Mouse (Mus musculus) hindbrain, embryonic 16.5 days (tissue): ENCODE measurements at regions not wholly inside any gene's neighbourhood (a gene's known extent, or its start where the extent isn't known, plus 50 kb on each side); places are given as distances from the start of the nearest gene placed in this dataset.

Source experiments
- ATAC-seq: fragments of 200-750 bp; cut with Nextera tagmentation; 2 replicates; pipeline ENCODE4 v1.8.0; 2017; ENCODE audit warnings: moderate TSS enrichment, moderate library complexity
- H3K27ac ChIP-seq: fragments of 300-500 bp; sonication (generic); 2 replicates; pipeline ENCODE4 v1.5.1; 2014; ENCODE audit warnings: low read depth, mild to moderate bottlenecking, control low read depth, low read length, moderate library complexity
- H3K27me3 ChIP-seq: fragments of 300-500 bp; sonication (generic); replicated peaks from 2 replicates; pipeline ENCODE4 v1.6.1; 2014; ENCODE audit warnings: low read length; ENCODE audit not compliant: control insufficient read depth, insufficient read depth
- H3K36me3 ChIP-seq: fragments of 300-500 bp; sonication (generic); 2 replicates; pipeline ENCODE4 v1.6.1; 2014; ENCODE audit warnings: mild to moderate bottlenecking, low read length, moderate library complexity, mixed read lengths; ENCODE audit not compliant: control insufficient read depth, insufficient read depth
- H3K4me1 ChIP-seq: fragments of 300-500 bp; sonication (generic); 2 replicates; pipeline ENCODE4 v1.6.1; 2014; ENCODE audit warnings: low read depth, low read length; ENCODE audit not compliant: control insufficient read depth, insufficient read depth
- H3K4me2 ChIP-seq: fragments of 300-500 bp; sonication (generic); 2 replicates; pipeline ENCODE4 v1.6.1; 2014; ENCODE audit warnings: mild to moderate bottlenecking, low read length, control low read depth, moderate library complexity
- H3K4me3 ChIP-seq: fragments of 300-500 bp; sonication (generic); 2 replicates; pipeline ENCODE4 v1.5.1; 2014; ENCODE audit warnings: mild to moderate bottlenecking, low read length, control low read depth, moderate library complexity
- H3K9ac ChIP-seq: fragments of 300-500 bp; sonication (generic); 2 replicates; pipeline ENCODE4 v1.6.1; 2014; ENCODE audit warnings: low read depth, mild to moderate bottlenecking, control low read depth, low read length, moderate library complexity
- H3K9me3 ChIP-seq: fragments of 300-500 bp; sonication (generic); 2 replicates; pipeline ENCODE4 v1.6.1; 2014; ENCODE audit warnings: mild to moderate bottlenecking, low read length, moderate library complexity; ENCODE audit not compliant: control insufficient read depth
- WGBS: fragments of 180-500 bp; shearing (Covaris S2); extraction: QIAGEN DNeasy Blood & Tissue Kit; methylation state at CpG from one replicate; pipeline ENCODE4 v1.1.7; 2014; 5-methylcytosine and 5-hydroxymethylcytosine counted together

DNA sequence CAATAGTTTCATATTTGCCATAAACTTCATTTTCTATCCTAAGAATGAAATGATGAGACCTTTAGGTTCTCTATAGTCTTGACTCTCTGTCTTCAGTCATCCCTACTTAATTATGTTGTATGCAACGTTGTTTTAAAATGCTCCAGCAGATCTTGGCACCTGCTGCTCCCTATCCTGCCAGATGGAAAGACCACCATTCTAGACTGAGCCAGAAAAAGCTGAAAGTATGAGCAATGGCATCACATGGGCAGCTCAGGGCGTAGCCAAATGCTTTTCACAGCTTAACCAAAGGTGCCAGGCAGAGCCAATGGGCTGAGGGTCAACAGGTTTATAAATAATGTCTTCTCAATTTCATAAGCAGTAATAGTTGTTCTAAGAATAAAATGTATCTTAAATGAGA, 190.2 kb upstream of the Cdh20 start:
- no peaks in the 10 kb centered on the region for H3K36me3 ChIP-seq
- ATAC-seq = peak; percentile 65
- H3K9ac ChIP-seq = no peak overlapping the region
- WGBS = 58% methylated on average over 2 of the region's 2 CpGs
- H3K9me3 ChIP-seq = no peaks in the 10 kb centered on the region
- no peak overlapping the region for H3K27ac ChIP-seq
- H3K4me3 ChIP-seq = no peak overlapping the region
- H3K4me1 ChIP-seq = no peaks in the 10 kb centered on the region
- H3K27me3 ChIP-seq = no peaks in the 10 kb centered on the region
- no peak overlapping the region for H3K4me2 ChIP-seq

DNA sequence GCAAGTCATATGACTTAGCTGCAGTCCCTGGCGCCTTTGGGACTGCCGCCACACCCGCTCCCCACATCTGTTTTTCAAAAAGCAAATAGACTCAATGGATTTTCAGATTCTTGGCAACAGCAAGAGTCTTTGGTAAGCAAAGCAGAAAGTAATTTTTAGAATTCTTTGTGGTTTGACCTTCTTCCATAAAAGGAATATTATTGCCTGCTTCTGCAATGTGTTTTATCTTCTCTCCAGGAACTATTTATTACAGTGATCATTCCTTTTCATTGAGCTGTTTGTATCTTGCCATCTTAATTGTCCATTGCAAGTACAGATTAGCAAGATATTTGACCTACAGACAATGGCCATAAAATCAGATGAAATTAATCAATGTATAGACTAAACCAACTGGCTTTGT, 184.2 kb upstream of the Cdh20 start:
- WGBS = 97% methylated on average over 3 of the region's 3 CpGs
- no peaks in the 10 kb centered on the region for H3K9me3 ChIP-seq
- no peak overlapping the region for H3K4me3 ChIP-seq
- H3K4me1 ChIP-seq = no peaks in the 10 kb centered on the region
- H3K4me2 ChIP-seq = no peak overlapping the region
- H3K36me3 ChIP-seq = no peaks in the 10 kb centered on the region
- H3K27ac ChIP-seq = no peak overlapping the region
- no peak overlapping the region for H3K9ac ChIP-seq
- no peak for ATAC-seq
- H3K27me3 ChIP-seq = no peaks in the 10 kb centered on the region

DNA sequence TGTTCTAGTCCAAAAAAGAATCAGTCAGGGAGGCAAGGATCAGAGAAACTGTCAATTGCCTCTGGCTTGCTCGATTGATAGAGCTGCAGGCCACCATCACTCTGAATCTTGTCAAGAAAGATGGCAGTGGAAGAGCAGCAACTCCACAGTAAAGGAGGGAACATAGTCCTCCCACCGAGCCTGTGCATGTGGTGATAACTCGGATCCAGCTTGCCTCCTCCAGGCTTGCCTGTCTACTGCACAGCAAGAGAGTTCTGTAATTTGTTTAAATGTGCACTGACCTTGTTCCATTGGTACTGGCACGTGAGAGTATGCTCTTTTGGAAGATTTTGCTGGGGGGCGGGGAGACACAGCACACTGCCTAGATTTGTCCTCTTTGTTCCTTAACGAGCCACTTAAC, 181.3 kb upstream of the Cdh20 start:
- no peak overlapping the region for H3K4me3 ChIP-seq
- ATAC-seq = peak; percentile 48
- H3K9me3 ChIP-seq = no peaks in the 10 kb centered on the region
- no peak overlapping the region for H3K27ac ChIP-seq
- H3K27me3 ChIP-seq = no peaks in the 10 kb centered on the region
- 56% methylated on average over 6 of the region's 6 CpGs for WGBS
- no peak overlapping the region for H3K4me2 ChIP-seq
- H3K9ac ChIP-seq = no peak overlapping the region
- H3K4me1 ChIP-seq = no peaks in the 10 kb centered on the region
- H3K36me3 ChIP-seq = no peaks in the 10 kb centered on the region

DNA sequence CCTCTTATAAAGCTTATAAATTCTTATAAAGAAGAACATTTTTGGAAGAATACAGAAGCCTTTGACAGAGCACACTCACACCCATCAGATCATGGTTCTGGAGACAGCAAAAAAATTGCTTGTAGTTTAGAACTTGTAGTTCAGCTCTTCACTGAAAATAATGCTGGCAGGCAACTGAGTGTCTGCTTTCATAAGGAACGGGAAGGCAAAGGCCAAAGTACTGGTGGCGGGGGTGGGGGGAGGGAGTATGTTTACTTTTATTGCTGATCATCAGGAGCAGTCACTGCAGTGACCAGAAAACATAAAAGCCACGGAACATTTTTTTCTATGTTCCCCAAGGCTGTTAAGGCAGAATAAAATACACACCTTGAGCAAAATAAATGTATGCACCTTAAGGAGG, 163.0 kb upstream of the Cdh20 start:
- H3K4me1 ChIP-seq = no peaks in the 10 kb centered on the region
- no peak overlapping the region for H3K4me2 ChIP-seq
- H3K9ac ChIP-seq = no peak overlapping the region
- ATAC-seq = no peak
- H3K27ac ChIP-seq = no peak overlapping the region
- no peaks in the 10 kb centered on the region for H3K9me3 ChIP-seq
- H3K36me3 ChIP-seq = no peaks in the 10 kb centered on the region
- 82% methylated on average over 3 of the region's 3 CpGs for WGBS
- no peaks in the 10 kb centered on the region for H3K27me3 ChIP-seq
- H3K4me3 ChIP-seq = no peak overlapping the region

DNA sequence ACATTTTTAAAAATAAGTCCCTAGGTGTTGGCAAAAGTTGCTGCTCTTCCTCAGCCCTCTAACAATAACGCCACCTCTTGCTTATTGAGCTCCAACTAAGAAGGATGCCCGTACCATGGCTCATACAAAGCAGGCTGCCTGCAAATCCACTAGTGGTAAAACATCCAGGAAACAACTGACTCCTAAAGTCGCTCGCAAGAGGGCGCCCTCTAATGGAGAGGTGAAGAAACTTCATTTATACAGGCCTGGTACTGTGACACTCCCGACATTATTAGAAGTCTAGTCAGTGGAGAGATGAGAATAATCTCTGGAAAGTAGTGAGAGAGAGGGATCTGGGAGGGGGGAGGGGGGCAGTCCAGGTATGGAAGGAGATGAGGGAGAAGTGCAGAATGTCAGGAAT, 158.9 kb upstream of the Cdh20 start:
- ATAC-seq = no peak
- WGBS = 48% methylated on average over 6 of the region's 6 CpGs
- no peak overlapping the region for H3K4me2 ChIP-seq
- no peak overlapping the region for H3K27ac ChIP-seq
- no peak overlapping the region for H3K4me3 ChIP-seq
- H3K36me3 ChIP-seq = no peaks in the 10 kb centered on the region
- no peaks in the 10 kb centered on the region for H3K27me3 ChIP-seq
- H3K9me3 ChIP-seq = no peaks in the 10 kb centered on the region
- H3K9ac ChIP-seq = no peak overlapping the region
- no peaks in the 10 kb centered on the region for H3K4me1 ChIP-seq

DNA sequence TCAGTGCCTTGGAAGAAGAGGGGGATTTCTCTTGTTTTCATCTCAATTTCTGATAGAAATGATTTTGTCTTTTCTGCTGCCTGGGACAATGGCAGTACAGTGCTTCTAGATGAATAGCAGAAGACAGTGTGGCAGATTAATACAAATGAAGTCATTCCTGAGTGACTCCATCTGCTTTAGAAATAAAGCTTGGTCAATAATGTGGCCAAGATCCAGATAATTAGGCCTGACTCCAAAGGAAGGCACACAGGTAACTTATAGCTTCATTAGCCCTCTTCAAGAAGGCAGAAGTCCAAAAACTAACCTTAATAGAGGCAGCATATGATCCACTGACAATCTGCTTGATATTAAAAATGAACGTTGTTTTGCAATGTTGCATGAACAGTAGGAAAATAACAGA, 151.0 kb upstream of the Cdh20 start:
- Histone ChIP-seq H3K4me2 (no peak overlapping the region), H3K9me3 (no peaks in the 10 kb centered on the region), H3K27me3 (no peaks in the 10 kb centered on the region), H3K4me1 (no peaks in the 10 kb centered on the region), H3K4me3 (no peak overlapping the region), H3K36me3 (no peaks in the 10 kb centered on the region), H3K9ac (no peak overlapping the region), H3K27ac (no peak overlapping the region)
- 53% methylated on average over 1 of the region's 1 CpGs for WGBS
- ATAC-seq = peak; percentile 66; the same call in 1 of the 2 replicates

DNA sequence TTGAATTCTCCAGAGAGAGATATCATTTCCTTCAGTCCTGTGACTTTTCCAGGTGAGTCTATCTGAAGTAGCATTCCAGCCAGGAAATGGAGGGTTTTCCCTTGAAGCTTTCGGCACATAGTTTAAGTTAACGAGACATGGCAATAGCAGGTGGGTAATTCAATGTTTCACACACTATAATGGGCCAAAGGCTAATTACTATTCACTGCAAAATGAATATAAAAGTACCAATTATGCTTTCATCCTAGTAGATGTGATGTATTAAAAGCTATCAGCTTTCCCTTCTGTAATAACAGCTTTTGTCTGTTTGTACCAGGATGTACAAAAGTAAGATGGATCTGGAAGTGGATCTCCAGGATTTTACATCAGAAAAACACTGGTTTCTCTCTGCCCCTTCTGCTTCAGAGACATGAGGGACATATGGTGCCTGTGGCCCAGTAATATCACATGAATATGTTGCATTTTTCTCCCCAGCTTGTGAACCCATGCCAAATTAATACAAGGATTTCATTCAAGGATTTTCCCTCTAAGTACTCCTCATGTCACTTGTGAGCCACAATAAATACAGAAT, 148.4 kb upstream of the Cdh20 start:
- WGBS = 52% methylated on average over 2 of the region's 2 CpGs
- no peaks in the 10 kb centered on the region for H3K36me3 ChIP-seq
- no peaks in the 10 kb centered on the region for H3K4me1 ChIP-seq
- H3K27ac ChIP-seq = no peak overlapping the region
- no peaks in the 10 kb centered on the region for H3K27me3 ChIP-seq
- no peak overlapping the region for H3K9ac ChIP-seq
- H3K4me2 ChIP-seq = no peak overlapping the region
- no peak overlapping the region for H3K4me3 ChIP-seq
- no peaks in the 10 kb centered on the region for H3K9me3 ChIP-seq
- no peak for ATAC-seq

DNA sequence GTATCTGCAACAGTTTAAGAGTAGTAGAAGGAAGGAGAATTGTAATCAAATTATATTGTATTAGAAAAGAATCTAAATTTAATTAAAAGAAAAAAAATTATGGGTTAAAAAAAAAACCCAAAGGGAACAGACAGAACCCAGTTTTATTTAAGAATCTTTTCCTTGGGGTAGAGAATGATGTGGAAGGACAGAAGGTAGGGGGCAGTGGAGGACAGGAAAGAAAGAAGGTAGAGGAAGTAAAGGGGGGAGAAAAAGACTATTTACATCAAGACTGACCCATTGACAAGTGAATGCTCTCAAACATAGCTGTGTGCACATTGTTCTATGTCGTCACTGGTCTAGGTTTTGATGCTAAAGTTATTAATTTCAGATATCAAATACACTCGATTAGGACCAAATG, 142.8 kb upstream of the Cdh20 start:
- H3K4me1 ChIP-seq = no peaks in the 10 kb centered on the region
- no peak overlapping the region for H3K27ac ChIP-seq
- H3K36me3 ChIP-seq = no peaks in the 10 kb centered on the region
- H3K9me3 ChIP-seq = no peaks in the 10 kb centered on the region
- H3K9ac ChIP-seq = no peak overlapping the region
- no peak overlapping the region for H3K4me2 ChIP-seq
- H3K4me3 ChIP-seq = no peak overlapping the region
- no peak for ATAC-seq
- H3K27me3 ChIP-seq = no peaks in the 10 kb centered on the region
- WGBS = 66% methylated on average over 2 of the region's 2 CpGs

DNA sequence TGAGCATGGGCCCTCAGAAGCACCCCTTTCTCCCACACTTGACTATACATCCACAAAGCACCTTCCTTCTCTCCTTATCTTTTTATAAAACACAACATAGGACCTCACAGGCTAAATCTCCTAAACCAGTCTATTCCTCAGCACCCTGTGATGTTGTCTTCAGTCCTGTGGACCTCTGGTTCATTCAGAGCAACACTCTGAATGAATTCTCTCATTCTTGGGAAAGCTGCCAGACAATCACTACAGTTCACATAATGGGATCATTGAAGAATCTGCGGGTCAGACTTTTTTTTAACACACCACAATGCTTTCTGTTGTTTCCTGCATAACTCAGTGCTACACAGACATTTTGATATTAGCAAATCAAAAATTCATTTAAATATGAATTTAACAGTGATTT, 115.9 kb upstream of the Cdh20 start:
- H3K4me3 ChIP-seq = no peak overlapping the region
- H3K4me1 ChIP-seq = no peaks in the 10 kb centered on the region
- 16% methylated on average over 1 of the region's 1 CpGs for WGBS
- no peaks in the 10 kb centered on the region for H3K9me3 ChIP-seq
- H3K9ac ChIP-seq = no peak overlapping the region
- H3K27me3 ChIP-seq = no peaks in the 10 kb centered on the region
- no peak overlapping the region for H3K27ac ChIP-seq
- no peaks in the 10 kb centered on the region for H3K36me3 ChIP-seq
- ATAC-seq = no peak
- no peak overlapping the region for H3K4me2 ChIP-seq
